Mouse (Mus musculus): ENCODE data around the gene Gli2. TPM values are rescaled to one million over a fixed set of nuclear protein-coding genes. Genes with fewer than 3 reads are reported as not detected.

The Gli2 gene
- polyA plus RNA-seq, 1 experiment from 2014 or later = 18.8 TPM

DNA sequence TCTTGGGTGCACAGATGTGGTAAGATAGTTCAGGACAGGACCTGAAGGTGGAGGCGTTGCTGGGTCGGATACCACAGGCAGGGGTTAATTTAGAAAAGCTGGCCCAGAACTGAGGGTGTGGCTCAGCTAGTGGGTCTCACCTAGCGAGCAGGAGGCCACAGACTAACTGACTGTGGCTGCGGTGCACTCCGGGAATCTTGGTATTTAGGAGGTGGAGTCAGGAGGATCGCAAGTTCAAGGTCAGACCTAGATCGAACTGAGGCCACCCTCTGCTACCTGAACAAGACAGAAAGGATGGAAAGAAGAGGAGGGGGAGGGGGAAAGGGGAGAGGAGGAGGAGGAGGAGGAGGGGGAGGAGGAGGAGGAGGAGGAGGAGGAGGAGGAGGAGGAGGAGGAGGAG, 22.1 kb upstream of the Gli2 start:
- Histone ChIP-seq H3K9me3 (replicated peaks) (no peaks in the 10 kb centered on the region), H3K4me1 (peaks cover 8% of the 10 kb centered on the region), H3K4me3 (replicated peaks) (no peak overlapping the region), H3K27ac (replicated peaks) (no peak overlapping the region), H3K4me2 (replicated peaks) (no peak overlapping the region), H3K27me3 (peaks cover 10% of the 10 kb centered on the region; the same call in 1 of the 2 replicates), H3K36me3 (no peaks in the 10 kb centered on the region), H3K9ac (no peak overlapping the region)
- 43% methylated on average over 7 of the region's 7 CpGs for WGBS
- no peak for ATAC-seq (ENCODE audit: insufficient number of reproducible peaks, low FRiP score, low TSS enrichment, low read depth)

DNA sequence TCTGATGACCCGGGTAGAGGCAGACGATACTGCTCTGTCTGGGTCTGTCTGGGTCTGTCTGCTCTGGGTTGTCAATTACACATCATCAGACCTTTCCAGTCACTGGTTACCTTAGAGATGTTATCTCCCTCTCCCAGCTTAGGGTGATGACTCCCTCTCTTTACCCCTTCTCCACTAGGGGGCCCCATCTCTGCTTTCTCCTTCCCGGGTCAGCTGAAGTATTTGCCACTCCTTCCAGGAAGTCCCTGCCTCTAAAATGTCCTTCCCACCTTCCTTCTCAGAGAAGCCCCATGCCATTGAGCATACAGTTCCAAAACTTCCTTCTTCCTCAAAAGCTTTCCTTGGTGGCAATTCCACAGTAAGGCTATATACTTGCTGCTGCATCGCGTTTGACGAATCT, 21.5 kb upstream of the Gli2 start:
- Histone ChIP-seq H3K4me2 (replicated peaks) (no peak overlapping the region), H3K4me3 (replicated peaks) (no peak overlapping the region), H3K27ac (replicated peaks) (no peak overlapping the region), H3K4me1 (peaks cover 11% of the 10 kb centered on the region), H3K36me3 (no peaks in the 10 kb centered on the region), H3K27me3 (peaks cover 10% of the 10 kb centered on the region; the same call in 1 of the 2 replicates), H3K9ac (no peak overlapping the region), H3K9me3 (replicated peaks) (no peaks in the 10 kb centered on the region)
- WGBS = 58% methylated on average over 6 of the region's 6 CpGs
- ATAC-seq (ENCODE audit: insufficient number of reproducible peaks, low FRiP score, low TSS enrichment, low read depth) = no peak

DNA sequence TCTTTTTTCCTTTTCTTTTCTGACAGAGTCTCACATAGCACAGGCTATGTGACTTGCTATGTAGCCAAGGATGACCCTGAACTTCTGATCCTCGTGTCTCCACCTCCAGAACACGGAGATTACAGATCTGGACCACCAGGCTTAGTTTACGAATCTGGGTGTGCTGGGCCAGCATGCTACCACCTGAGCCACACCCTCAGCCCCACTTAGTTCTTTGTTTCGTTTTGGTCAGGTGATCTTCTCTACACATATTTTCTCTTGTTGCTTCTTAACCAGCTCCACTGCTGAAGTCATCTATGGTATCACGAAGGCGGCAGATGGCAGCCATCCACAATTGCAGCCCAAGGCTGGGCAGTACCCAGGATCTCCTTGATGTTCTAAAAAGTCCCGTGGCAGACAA, 20.5 kb upstream of the Gli2 start:
- no peak overlapping the region for H3K4me3 ChIP-seq (replicated peaks)
- H3K9ac ChIP-seq = no peak overlapping the region
- peaks cover 11% of the 10 kb centered on the region for H3K4me1 ChIP-seq
- ATAC-seq (ENCODE audit: insufficient number of reproducible peaks, low FRiP score, low TSS enrichment, low read depth) = no peak
- WGBS = 89% methylated on average over 7 of the region's 7 CpGs
- H3K4me2 ChIP-seq (replicated peaks) = no peak overlapping the region
- no peaks in the 10 kb centered on the region for H3K36me3 ChIP-seq
- H3K27ac ChIP-seq (replicated peaks) = no peak overlapping the region
- H3K27me3 ChIP-seq = peaks cover 10% of the 10 kb centered on the region; the same call in 1 of the 2 replicates
- no peaks in the 10 kb centered on the region for H3K9me3 ChIP-seq (replicated peaks)

DNA sequence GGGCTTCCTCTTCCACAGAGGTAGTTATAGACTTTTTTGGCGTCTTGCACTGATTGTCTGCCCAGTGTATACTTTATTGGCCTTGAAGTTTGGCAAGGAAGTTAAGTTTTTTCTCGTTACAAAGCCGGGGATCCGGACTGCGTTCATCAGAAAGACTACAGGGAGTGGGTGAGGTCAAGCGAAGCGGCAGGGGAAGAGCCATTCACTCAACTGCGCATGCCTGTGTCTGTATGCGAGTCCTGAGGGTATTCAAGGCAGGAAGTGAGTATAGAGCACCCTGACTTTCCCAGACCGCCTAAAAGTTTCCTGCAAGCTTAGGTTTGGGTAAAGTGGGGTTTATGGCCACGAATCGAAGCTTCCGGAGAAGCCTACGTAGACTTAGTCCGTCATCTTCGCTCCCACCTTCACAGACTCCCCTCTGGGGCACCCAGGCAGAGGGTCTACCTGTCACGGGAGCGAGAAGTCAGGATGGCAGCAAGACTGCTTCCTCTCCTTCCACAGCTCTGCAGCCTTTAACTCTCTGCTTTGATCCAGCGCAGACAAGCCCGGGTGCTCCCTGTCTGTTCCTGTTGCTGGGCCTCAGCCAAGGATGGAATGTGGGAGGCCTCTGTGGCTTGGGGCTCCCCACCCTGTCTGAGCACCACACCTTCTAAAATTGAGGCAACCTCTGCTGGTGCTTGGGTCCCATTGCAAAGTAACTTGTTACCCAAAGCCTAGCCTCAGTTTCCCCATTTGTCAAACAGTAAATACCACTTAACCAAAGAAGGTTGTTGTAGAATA, 11.7 kb upstream of the Gli2 start:
- no peaks in the 10 kb centered on the region for H3K36me3 ChIP-seq
- peak overlapping the region; percentile 86 for H3K27ac ChIP-seq (replicated peaks)
- H3K9me3 ChIP-seq (replicated peaks) = no peaks in the 10 kb centered on the region
- peaks cover 22% of the 10 kb centered on the region for H3K4me1 ChIP-seq
- no peak overlapping the region; the same call in 1 of the 2 replicates for H3K4me3 ChIP-seq (replicated peaks)
- ATAC-seq (ENCODE audit: insufficient number of reproducible peaks, low FRiP score, low TSS enrichment, low read depth) = peak; percentile 59; the same call in 1 of the 2 replicates
- H3K4me2 ChIP-seq (replicated peaks) = peak overlapping the region; percentile 35
- 49% methylated on average over 20 of the region's 20 CpGs for WGBS
- H3K27me3 ChIP-seq = no peaks in the 10 kb centered on the region
- no peak overlapping the region for H3K9ac ChIP-seq

DNA sequence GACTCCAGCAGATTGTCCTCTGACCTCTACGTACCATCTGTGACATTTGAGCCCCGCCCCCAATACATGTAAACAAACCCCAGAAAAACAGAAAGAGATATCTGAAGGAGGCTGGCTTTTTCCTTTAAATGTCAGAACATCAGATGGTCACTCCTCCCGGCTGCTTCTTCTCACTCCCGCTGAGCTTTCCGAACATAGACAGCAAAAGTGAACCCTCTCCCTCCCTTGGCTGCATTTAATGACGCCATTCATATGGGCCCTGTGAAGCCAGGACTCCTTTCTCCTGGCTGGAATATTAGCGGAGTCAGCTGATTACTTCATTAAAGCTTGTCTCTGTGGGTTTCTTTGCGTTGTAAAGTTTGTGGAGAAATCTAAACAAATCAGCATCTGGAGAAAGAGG, 3.1 kb upstream of the Gli2 start:
- H3K9ac ChIP-seq = no peak overlapping the region
- peaks cover 29% of the 10 kb centered on the region for H3K4me1 ChIP-seq
- 56% methylated on average over 8 of the region's 8 CpGs for WGBS
- no peak for ATAC-seq (ENCODE audit: insufficient number of reproducible peaks, low FRiP score, low TSS enrichment, low read depth)
- H3K27me3 ChIP-seq = no peaks in the 10 kb centered on the region
- no peak overlapping the region for H3K27ac ChIP-seq (replicated peaks)
- no peak overlapping the region for H3K4me2 ChIP-seq (replicated peaks)
- H3K36me3 ChIP-seq = no peaks in the 10 kb centered on the region
- no peaks in the 10 kb centered on the region for H3K9me3 ChIP-seq (replicated peaks)
- H3K4me3 ChIP-seq (replicated peaks) = no peak overlapping the region

DNA sequence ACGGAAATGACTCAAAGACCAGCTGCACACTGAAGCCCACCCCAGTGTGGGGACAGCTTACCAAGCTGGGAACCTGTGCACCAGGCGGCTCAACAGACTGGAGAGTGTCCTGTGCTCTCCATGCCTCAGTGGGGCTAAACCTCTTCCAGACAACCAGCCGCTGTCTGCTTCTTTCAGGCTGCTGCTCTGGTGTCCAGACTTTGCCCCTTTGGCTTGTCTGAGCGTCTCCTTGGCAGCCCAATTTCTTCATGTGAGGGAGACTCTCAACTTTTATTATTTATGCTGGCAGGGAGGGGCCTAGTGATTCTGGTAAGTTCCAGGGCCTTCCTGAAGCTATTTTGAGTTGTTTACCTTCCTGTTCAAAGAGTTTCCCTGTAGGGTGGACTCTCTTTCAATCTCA, 2.4 kb upstream of the Gli2 start:
- H3K4me3 ChIP-seq (replicated peaks) = no peak overlapping the region
- no peak overlapping the region for H3K9ac ChIP-seq
- peaks cover 36% of the 10 kb centered on the region for H3K4me1 ChIP-seq
- no peak overlapping the region for H3K27ac ChIP-seq (replicated peaks)
- no peak overlapping the region for H3K4me2 ChIP-seq (replicated peaks)
- H3K27me3 ChIP-seq = no peaks in the 10 kb centered on the region
- 72% methylated on average over 4 of the region's 4 CpGs for WGBS
- H3K36me3 ChIP-seq = no peaks in the 10 kb centered on the region
- H3K9me3 ChIP-seq (replicated peaks) = no peaks in the 10 kb centered on the region
- no peak for ATAC-seq (ENCODE audit: insufficient number of reproducible peaks, low FRiP score, low TSS enrichment, low read depth)

DNA sequence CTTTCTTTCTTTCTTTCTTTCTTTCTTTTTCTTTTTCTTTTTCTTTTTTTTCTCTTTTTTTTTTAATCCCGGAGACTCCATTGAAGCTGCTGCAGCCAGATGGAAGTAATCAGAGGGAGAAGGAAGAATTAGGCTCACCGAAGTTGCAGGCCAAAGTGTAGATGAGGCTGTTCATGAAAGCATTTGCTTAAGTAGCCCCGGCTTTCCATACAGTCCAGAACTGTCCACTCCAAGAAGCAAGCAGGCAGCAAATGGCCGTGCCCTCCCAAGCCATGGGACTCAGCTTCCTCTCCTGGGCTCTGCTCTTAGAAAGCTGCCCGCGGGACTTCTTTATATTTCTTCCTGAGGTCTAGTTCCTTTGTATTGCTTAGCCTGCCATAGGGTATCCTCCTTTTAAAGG, 1.0 kb upstream of the Gli2 start:
- H3K4me1 ChIP-seq = peaks cover 49% of the 10 kb centered on the region
- H3K4me2 ChIP-seq (replicated peaks) = peak overlapping the region; percentile 86
- peak overlapping the region; percentile 96 for H3K27ac ChIP-seq (replicated peaks)
- no peak overlapping the region for H3K9ac ChIP-seq
- 16% methylated on average over 6 of the region's 6 CpGs for WGBS
- H3K27me3 ChIP-seq = no peaks in the 10 kb centered on the region
- H3K36me3 ChIP-seq = no peaks in the 10 kb centered on the region
- no peak for ATAC-seq (ENCODE audit: insufficient number of reproducible peaks, low FRiP score, low TSS enrichment, low read depth)
- H3K4me3 ChIP-seq (replicated peaks) = peak overlapping the region; percentile 64
- no peaks in the 10 kb centered on the region for H3K9me3 ChIP-seq (replicated peaks)

DNA sequence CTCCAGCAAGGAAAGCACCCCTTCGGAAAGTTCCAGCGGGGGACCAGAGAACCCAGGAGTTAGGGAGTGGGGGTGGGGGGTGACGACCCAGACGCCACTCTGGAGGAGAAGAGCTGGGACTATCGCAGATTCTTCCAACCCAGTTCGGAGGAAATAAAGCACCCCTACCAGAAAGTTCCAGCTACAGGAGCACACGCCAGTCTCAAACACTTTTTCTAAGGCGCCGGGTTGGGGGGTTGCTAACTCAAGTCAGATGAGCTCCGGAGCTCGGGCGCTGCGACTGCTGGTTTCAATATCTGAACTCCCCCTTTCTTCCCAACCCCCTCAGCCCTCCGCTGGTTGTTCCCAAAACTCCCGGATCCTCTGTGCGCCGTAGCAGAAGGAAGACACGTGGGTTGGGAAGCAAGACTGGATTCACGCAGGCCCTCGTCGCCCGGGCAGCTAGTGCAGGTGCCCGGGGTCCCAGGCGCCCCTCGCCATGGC, 494 bp upstream of the Gli2 start:
- Histone ChIP-seq H3K4me2 (replicated peaks) (peak overlapping the region; percentile 86), H3K9ac (peak overlapping the region; percentile 79), H3K27me3 (no peaks in the 10 kb centered on the region), H3K4me3 (replicated peaks) (peak overlapping the region; percentile 64), H3K27ac (replicated peaks) (peak overlapping the region; percentile 96), H3K4me1 (peaks cover 53% of the 10 kb centered on the region), H3K36me3 (no peaks in the 10 kb centered on the region), H3K9me3 (replicated peaks) (no peaks in the 10 kb centered on the region)
- WGBS = under 1% methylated on average over 25 of the region's 25 CpGs
- ATAC-seq (ENCODE audit: insufficient number of reproducible peaks, low FRiP score, low TSS enrichment, low read depth) = peak; percentile 55

DNA sequence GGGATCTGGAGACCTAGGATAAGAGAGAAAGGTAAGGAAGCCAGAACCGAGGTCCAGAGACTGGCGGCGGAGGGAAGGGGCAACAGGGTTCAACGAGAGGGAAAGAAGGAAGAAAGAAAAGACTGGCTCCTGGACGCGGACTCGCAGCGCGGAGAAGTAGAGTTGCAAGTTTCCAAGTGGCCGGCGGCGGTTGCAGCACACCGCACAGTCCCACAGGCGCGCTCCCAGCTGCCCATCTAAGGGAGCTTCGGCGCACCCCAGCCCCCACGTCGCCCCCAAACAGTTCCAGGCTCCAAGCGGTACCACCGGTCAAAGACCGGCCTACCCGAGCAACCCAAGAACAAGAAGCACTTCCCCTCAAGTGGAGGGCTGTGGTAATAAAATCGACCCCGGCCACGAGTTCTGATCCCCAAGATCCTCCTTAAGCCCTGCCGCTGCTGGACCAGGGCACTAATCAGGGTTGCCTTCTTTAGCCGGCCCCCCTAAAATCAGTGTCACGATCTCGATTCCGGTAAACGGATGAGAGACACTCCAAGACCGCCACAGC, 715 bp downstream of the Gli2 start:
- peak overlapping the region; percentile 86 for H3K4me2 ChIP-seq (replicated peaks)
- under 1% methylated on average over 33 of the region's 33 CpGs for WGBS
- peaks cover 63% of the 10 kb centered on the region for H3K4me1 ChIP-seq
- ATAC-seq (ENCODE audit: insufficient number of reproducible peaks, low FRiP score, low TSS enrichment, low read depth) = no peak
- peak overlapping the region; percentile 64 for H3K4me3 ChIP-seq (replicated peaks)
- no peaks in the 10 kb centered on the region for H3K9me3 ChIP-seq (replicated peaks)
- H3K36me3 ChIP-seq = no peaks in the 10 kb centered on the region
- H3K27ac ChIP-seq (replicated peaks) = peak overlapping the region; percentile 96
- peak overlapping the region; percentile 79 for H3K9ac ChIP-seq
- no peaks in the 10 kb centered on the region for H3K27me3 ChIP-seq

DNA sequence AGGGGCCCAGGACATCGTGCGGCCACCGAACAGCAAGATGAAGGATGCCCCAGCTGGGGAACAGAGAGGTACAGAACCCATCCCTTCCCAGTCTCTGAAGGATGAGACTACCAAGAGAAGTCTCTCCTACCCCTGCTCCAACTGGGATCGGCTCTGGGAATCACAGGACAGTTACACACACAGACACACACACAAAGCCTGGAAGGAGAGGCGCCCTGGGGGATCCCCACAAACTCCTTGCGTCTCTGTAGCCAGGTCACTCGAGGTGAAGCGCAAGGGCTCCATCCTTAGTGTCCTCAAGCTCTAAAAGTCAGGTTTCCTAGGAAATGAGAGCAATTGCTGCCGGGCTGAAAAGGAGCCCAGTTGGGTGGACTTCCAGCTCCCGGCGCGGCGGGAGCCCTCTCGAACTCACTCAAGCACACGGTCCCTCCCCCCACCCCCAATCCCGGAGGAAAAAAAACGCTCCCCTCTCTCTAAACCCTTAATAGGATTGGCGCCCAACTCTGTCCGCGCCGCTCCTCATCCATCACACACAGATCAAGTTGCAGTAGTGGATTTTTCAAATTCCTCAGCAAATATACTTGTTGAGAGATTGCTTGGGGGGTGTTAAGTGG, 1.4 kb downstream of the Gli2 start:
- Histone ChIP-seq H3K4me3 (replicated peaks) (peak overlapping the region; percentile 64), H3K9me3 (replicated peaks) (no peaks in the 10 kb centered on the region), H3K4me1 (peaks cover 67% of the 10 kb centered on the region), H3K27me3 (no peaks in the 10 kb centered on the region), H3K27ac (replicated peaks) (peak overlapping the region; percentile 96), H3K4me2 (replicated peaks) (peak overlapping the region; percentile 86), H3K9ac (peak overlapping the region; percentile 79), H3K36me3 (no peaks in the 10 kb centered on the region)
- ATAC-seq (ENCODE audit: insufficient number of reproducible peaks, low FRiP score, low TSS enrichment, low read depth) = no peak
- WGBS = under 1% methylated on average over 21 of the region's 21 CpGs

DNA sequence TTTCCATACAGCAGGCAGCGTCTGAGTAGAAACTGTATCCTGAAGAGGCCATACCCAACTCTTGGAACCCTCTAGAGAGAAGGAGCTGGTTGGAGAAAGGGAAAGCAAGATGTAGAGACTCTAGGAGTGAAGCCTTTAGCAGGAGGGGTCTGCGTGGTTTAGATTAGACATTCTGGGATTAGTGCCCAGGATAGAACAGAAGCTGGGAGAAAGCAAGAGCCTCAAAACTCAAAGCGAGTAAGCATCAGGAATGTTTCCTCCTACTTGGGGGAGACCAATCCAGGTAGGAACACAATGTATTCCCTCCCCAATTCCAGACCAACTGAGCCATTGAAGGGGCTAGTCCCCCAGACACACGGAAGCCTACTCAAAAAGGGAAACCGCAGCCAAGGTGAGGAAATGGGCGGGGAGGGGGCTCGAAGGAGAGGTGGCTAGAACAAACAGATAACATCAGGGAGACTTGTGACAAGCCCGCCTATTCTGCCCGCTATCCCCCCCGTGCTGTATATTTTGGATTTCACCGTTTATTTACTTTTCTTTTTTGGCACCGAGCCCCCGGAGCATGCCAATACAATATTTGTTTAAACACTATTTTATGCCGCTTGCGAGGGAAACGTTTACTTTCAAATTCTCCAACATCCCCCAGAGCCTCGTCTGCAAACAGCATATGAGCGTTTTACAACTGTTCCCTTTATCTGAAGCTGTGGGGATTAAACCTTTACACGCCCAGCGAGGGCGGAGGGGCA, 2.1 kb downstream of the Gli2 start:
- peaks cover 63% of the 10 kb centered on the region for H3K4me1 ChIP-seq
- H3K4me2 ChIP-seq (replicated peaks) = peak overlapping the region; percentile 86
- H3K9ac ChIP-seq = peak overlapping the region; percentile 79
- H3K4me3 ChIP-seq (replicated peaks) = peak overlapping the region; percentile 64
- no peaks in the 10 kb centered on the region for H3K36me3 ChIP-seq
- 2% methylated on average over 21 of the region's 21 CpGs for WGBS
- H3K9me3 ChIP-seq (replicated peaks) = no peaks in the 10 kb centered on the region
- no peak for ATAC-seq (ENCODE audit: insufficient number of reproducible peaks, low FRiP score, low TSS enrichment, low read depth)
- H3K27ac ChIP-seq (replicated peaks) = peak overlapping the region; percentile 96
- no peaks in the 10 kb centered on the region for H3K27me3 ChIP-seq

All from embryonic facial prominence, embryonic 15.5 days (tissue).